Mouse (Mus musculus) forebrain, postnatal 0 days (tissue): ENCODE results near the gene Sh3pxd2a. TPM values are rescaled to one million over a fixed set of nuclear protein-coding genes. Genes with fewer than 3 reads are reported as not detected.

Experiments used
- ATAC-seq: fragments of 200-750 bp; cut with Nextera tagmentation; 2 replicates; pipeline ENCODE4 v1.8.0; 2017; ENCODE audit warnings: mild to moderate bottlenecking, moderate library complexity
- DNase-seq: peaks from one replicate; pipeline ENCODE4 v3.0.0-alpha.2; 2015
- H3K27ac ChIP-seq: fragments of 300-500 bp; sonication (generic); 2 replicates; pipeline ENCODE4 v1.5.1; 2014; ENCODE audit warnings: low read depth, mild to moderate bottlenecking, antibody characterized with exemption, low read length, moderate library complexity, mixed read lengths
- H3K27me3 ChIP-seq: fragments of 300-500 bp; sonication (generic); 2 replicates; pipeline ENCODE4 v1.6.1; 2014; ENCODE audit warnings: mild to moderate bottlenecking, low read length, mixed read lengths; ENCODE audit not compliant: insufficient read depth
- H3K36me3 ChIP-seq: fragments of 300-500 bp; sonication (generic); 2 replicates; pipeline ENCODE4 v1.6.1; 2014; ENCODE audit warnings: mild to moderate bottlenecking, moderate library complexity; ENCODE audit not compliant: insufficient read depth
- H3K4me1 ChIP-seq: fragments of 300-500 bp; sonication (generic); 2 replicates; pipeline ENCODE4 v1.6.1; 2014; ENCODE audit warnings: antibody characterized with exemption; ENCODE audit not compliant: insufficient read depth
- H3K4me2 ChIP-seq: fragments of 300-500 bp; sonication (generic); 2 replicates; pipeline ENCODE4 v1.6.1; 2014; ENCODE audit warnings: low read depth, mild to moderate bottlenecking, moderate library complexity
- H3K4me3 ChIP-seq: fragments of 300-500 bp; sonication (generic); 2 replicates; pipeline ENCODE4 v1.5.1; 2014; ENCODE audit warnings: low read depth, low read length, mixed read lengths
- H3K9ac ChIP-seq: fragments of 300-500 bp; sonication (generic); 2 replicates; pipeline ENCODE4 v1.6.1; 2014; ENCODE audit warnings: mild to moderate bottlenecking
- H3K9me3 ChIP-seq: fragments of 300-500 bp; sonication (generic); 2 replicates; pipeline ENCODE4 v1.6.1; 2016; ENCODE audit warnings: low read length
- CTCF ChIP-seq: sonication (generic); IDR thresholded peaks from 2 replicates; pipeline ENCODE4 v1.5.1; 2016; ENCODE audit warnings: antibody characterized with exemption, control low read depth, low read depth
- WGBS: fragments of 180-500 bp; shearing (Covaris S2); extraction: QIAGEN DNeasy Blood & Tissue Kit; methylation state at CpG from one replicate; pipeline ENCODE4 v1.1.7; 2014; 5-methylcytosine and 5-hydroxymethylcytosine counted together
- polyA plus RNA-seq: library from polyadenylated mRNA; unstranded; fragments of >200 nt; fragmentation: Nextera tagmentation; extraction: Ambion mirVana; gene quantifications from 2 replicates; pipeline ENCODE4 v1.2.1, GENCODE M21; 2015
- total RNA-seq: library from RNA; depleted of rRNA; stranded (reverse); fragments of >200 nt; gene quantifications from 2 replicates; pipeline ENCODE4 v1.2.3, GENCODE M21; 2014

The Sh3pxd2a gene
- total and polyA plus RNA-seq, 2 experiments from 2014 or later: 1.2 to 20.8 TPM

DNA sequence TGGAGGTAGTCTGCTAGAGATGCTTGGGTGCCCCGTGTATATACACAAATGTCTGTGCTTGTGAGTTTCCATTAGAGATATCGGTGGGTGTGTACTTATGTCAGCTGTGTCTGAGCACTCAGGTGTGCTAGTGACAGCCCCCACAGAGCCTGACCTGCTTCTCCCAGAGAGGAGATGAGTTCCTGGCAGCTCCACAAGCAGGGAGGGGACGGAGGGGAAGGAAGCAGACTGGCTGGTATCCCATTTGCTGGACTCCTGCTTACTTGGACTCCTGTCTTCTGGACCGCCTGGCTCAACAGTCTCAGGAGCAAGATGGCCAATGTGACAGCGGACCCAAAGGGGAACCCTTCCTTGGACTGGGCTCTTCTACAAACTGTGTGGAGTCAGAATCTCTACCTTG, 234.7 kb downstream of the Sh3pxd2a start:
- H3K27me3 ChIP-seq: no peaks in the 10 kb centered on the region
- ATAC-seq: no peak
- H3K9me3 ChIP-seq: no peaks in the 10 kb centered on the region
- no peak overlapping the region for H3K4me2 ChIP-seq
- no peak for DNase-seq
- H3K27ac ChIP-seq: no peak overlapping the region
- no peaks in the 10 kb centered on the region for H3K36me3 ChIP-seq
- 84% methylated on average over 5 of the region's 5 CpGs for WGBS
- H3K9ac ChIP-seq: no peak overlapping the region
- TF ChIP-seq CTCF: no peak
- H3K4me1 ChIP-seq: no peaks in the 10 kb centered on the region
- no peak overlapping the region for H3K4me3 ChIP-seq

DNA sequence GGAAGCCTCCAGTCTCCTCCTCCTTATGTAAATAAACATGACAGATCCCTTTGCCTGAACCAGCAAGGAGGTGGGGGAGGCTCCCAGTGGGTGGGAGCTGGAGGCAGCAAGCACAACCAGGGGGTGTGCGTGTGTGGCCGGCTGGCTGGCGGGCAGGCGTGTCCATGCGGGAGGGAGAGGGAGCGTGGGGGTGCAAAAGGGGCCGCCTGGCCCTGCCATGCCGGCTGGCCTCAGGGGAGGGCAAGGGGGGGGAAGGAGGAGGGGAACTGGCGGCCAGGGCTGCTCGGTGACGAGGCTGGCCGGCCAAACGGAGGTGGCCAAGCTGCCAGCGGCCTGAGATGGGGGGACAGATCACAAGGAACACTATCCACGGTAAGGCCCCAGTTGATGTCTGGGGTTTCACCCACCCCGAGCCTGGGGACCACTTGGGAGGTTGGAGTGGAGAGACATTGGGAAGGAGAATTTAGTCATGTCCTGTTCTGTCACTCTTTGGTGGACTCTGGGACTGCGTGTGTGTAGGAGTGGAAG, 235.4 kb downstream of the Sh3pxd2a start:
- Histone ChIP-seq H3K9ac (0 out of 2 replicates have a peak overlapping the region, but pooled peaks have one; percentile 18), H3K9me3 (no peaks in the 10 kb centered on the region), H3K4me1 (no peaks in the 10 kb centered on the region), H3K27me3 (no peaks in the 10 kb centered on the region), H3K4me2 (peak overlapping the region; percentile 37), H3K4me3 (0 out of 2 replicates have a peak overlapping the region, but pooled peaks have one; percentile 2), H3K27ac (no peak overlapping the region), H3K36me3 (no peaks in the 10 kb centered on the region)
- no peak for TF ChIP-seq CTCF
- 8% methylated on average over 17 of the region's 17 CpGs for WGBS
- DNase-seq: no peak
- ATAC-seq: peak; percentile 53; the same call in 1 of the 2 replicates

DNA sequence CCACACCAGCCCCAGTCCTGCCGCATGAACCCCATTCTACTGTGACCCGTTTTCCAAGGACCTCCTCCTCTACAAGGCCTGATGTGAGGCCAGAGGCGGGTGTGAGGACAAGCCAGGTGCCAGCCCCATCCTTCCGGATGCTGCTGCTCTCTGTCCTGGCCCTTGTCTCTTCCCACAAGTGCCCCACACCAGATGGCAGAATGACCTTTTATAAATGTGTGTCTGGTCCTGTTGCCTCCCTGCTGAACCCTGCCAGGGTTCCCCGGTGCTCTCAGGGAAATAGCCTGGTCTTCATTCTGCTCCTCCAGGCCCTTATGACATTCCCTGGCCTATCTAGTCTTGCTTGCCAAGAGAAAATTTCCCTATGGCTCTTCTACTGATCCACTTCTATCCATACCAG, 238.4 kb downstream of the Sh3pxd2a start:
- Histone ChIP-seq H3K4me1 (no peaks in the 10 kb centered on the region), H3K4me2 (no peak overlapping the region), H3K4me3 (no peak overlapping the region), H3K27ac (no peak overlapping the region), H3K9me3 (no peaks in the 10 kb centered on the region), H3K9ac (no peak overlapping the region), H3K27me3 (no peaks in the 10 kb centered on the region), H3K36me3 (no peaks in the 10 kb centered on the region)
- 85% methylated on average over 5 of the region's 5 CpGs for WGBS
- ATAC-seq (no peak), DNase-seq (no peak)
- TF ChIP-seq CTCF: no peak

DNA sequence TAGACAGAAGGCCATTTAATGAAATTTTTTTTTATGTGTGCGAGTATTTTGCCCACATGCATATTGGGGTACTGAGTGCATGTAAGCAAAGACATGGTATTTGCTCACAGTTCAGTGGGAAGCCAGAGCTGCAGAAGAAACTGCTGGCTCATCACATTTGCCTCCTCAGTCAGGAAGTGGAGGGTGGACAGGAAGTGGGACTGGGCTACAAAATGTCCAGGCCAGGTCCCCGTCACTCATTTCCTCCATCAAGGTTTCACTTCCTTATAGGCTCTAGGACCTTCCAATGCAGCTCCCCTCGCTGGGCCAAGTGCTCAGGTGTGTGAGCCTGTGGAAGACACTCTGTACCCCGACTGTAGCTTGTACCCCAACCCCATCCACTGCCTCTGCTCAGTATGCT, 239.5 kb downstream of the Sh3pxd2a start:
- WGBS: 86% methylated on average over 4 of the region's 4 CpGs
- Histone ChIP-seq H3K4me2 (no peak overlapping the region), H3K4me1 (no peaks in the 10 kb centered on the region), H3K4me3 (no peak overlapping the region), H3K36me3 (no peaks in the 10 kb centered on the region), H3K27me3 (no peaks in the 10 kb centered on the region), H3K9me3 (no peaks in the 10 kb centered on the region), H3K27ac (no peak overlapping the region), H3K9ac (no peak overlapping the region)
- no peak for TF ChIP-seq CTCF
- no peak for DNase-seq
- ATAC-seq: no peak

DNA sequence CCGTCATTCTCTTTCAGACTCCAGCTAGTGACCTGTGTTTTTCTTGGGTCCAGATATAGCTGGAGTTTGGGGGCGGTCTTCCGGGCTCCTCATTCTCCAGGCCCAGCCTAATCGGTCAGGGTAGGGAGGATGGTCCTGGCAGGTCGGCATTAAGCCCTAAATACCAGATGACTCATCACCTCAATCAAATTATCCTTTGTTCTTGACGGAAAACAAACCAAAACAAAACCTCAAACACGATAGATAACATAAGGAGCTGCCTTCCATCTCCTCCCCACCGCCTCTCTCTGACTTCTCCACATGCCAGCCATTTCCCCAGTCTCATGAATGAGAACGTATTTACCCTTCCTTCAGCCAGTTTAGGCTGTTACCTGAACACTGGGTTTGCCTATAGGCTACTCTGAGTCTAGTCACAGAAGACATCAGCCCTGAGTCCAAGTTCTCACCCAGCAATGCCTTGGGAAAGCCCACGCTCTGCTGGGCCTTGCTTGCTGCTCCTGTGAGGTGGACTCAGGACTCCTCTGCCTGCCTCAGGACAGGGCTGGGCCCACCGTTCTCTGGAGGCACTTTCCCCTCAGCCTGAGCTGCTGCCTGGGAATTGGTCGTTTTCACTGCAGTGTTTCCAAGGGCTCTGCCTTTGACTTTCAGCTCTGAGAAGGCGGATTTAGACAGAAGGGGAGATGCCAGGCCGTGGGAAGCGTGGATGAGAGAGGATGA, 241.2 kb downstream of the Sh3pxd2a start:
- H3K9me3 ChIP-seq: no peaks in the 10 kb centered on the region
- no peaks in the 10 kb centered on the region for H3K27me3 ChIP-seq
- H3K27ac ChIP-seq: no peak overlapping the region
- no peak for DNase-seq
- no peak overlapping the region for H3K4me2 ChIP-seq
- no peaks in the 10 kb centered on the region for H3K36me3 ChIP-seq
- H3K9ac ChIP-seq: no peak overlapping the region
- ATAC-seq: no peak
- TF ChIP-seq CTCF: no peak
- H3K4me1 ChIP-seq: no peaks in the 10 kb centered on the region
- 67% methylated on average over 15 of the region's 15 CpGs for WGBS
- H3K4me3 ChIP-seq: no peak overlapping the region

DNA sequence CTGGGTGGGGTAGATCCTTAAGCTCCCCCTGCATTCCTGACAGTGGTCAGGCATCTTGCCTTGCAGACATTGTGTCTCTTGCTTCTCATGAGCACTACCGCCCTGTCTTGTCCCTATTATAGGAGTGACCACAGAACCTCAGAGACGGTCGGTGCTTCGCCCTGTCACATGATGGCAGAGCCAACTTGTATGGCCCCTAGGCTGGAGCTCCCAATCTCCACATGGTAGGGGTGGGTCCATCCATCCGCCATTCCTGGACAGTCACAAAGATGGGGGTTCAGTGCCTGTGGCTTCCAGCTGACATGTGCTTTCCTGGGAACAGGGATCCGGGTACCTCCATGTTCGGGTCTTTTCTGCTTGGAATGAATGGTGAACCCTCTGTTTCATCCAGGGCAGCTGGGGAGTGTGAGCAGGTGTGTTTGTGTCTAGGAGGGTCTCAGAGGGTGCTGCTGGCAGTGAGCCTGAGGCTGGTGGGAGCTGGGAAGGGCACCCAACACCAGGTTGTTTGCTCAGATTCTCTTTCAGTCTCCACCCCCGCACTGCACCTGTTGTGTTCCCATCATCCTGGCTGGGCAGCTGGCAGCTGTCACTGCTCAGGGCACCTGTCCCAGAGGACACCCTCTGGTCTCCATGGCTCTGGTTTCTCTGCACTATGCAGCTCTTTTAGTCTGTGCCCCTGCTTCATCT, 241.9 kb downstream of the Sh3pxd2a start:
- 88% methylated on average over 8 of the region's 8 CpGs for WGBS
- Histone ChIP-seq H3K4me1 (no peaks in the 10 kb centered on the region), H3K4me2 (no peak overlapping the region), H3K4me3 (no peak overlapping the region), H3K9ac (no peak overlapping the region), H3K36me3 (no peaks in the 10 kb centered on the region), H3K27me3 (no peaks in the 10 kb centered on the region), H3K27ac (no peak overlapping the region), H3K9me3 (no peaks in the 10 kb centered on the region)
- no peak for TF ChIP-seq CTCF
- ATAC-seq: no peak
- DNase-seq: no peak

DNA sequence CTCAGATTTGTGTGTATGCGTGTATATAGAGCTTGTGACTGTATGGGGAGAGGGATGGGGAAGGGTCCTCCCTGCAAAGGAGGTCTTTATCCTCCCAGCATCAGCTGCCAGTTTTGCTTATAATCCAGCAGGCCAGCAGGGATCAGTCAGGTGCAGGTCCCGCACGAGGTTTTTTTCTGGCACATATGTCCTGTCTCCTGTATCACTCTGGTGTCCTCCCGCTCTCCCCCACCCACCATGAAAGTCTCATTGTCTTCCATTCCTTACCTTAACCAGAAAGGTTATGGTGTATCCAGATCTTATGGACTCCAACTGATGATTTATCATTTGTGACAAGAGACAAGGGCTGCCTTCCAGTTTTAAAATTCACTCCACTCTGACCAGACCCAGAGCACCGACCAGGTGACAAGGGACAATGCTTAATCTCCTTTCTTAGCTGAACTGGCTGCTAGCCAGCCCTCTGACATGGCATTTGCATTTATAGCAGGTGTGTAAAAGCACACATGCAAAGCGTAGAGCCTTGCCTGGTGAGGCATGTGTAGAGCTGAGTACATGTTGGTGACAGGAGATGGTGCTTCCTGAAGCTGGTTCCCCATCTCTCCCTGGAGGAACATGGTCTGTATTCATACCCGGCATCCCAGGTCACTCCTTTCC, 242.6 kb downstream of the Sh3pxd2a start:
- no peak overlapping the region for H3K4me3 ChIP-seq
- H3K9me3 ChIP-seq: no peaks in the 10 kb centered on the region
- H3K4me1 ChIP-seq: no peaks in the 10 kb centered on the region
- no peak for TF ChIP-seq CTCF
- no peaks in the 10 kb centered on the region for H3K27me3 ChIP-seq
- WGBS: 66% methylated on average over 7 of the region's 7 CpGs
- ATAC-seq (no peak), DNase-seq (no peak)
- no peak overlapping the region for H3K27ac ChIP-seq
- H3K4me2 ChIP-seq: no peak overlapping the region
- H3K36me3 ChIP-seq: no peaks in the 10 kb centered on the region
- H3K9ac ChIP-seq: no peak overlapping the region
